Mouse (Mus musculus) retina, adult 2 months (tissue): ENCODE data around the gene Nr1h4.
"Not testable (repeated sequence)": the region's sequence is repeated elsewhere in the genome, so short reads cannot be mapped to it uniquely, and the experiment has no call there.

Source experiments
- DNase-seq: peaks from one replicate; pipeline ENCODE4 v3.0.0-alpha.2; 2012; ENCODE audit warnings: low read depth, low spot score

The Nr1h4 gene

GRCm38 (mm10) chr10:89532929-89533727 is at the start of gene Nr1h4:
Gene Nr1h4, minus strand, starts transcription at chr10:89533585.
- no peak for DNase-seq

GRCm38 (mm10) chr10:89578801-89579200 is 45.4 kb upstream of the Nr1h4 start:
- DNase-seq, result no peak

GRCm38 (mm10) chr10:89577666-89578065 is 44.3 kb upstream of the Nr1h4 start:
- no peak for DNase-seq

GRCm38 (mm10) chr10:89573421-89573820 is 40.0 kb upstream of the Nr1h4 start:
- DNase-seq, result no peak

- no peak for DNase-seq
Observed at GRCm38 (mm10) chr10:89572946-89573345, 39.6 kb upstream of the Nr1h4 start.

- DNase-seq, result no peak
Observed at GRCm38 (mm10) chr10:89567391-89567790, 34.0 kb upstream of the Nr1h4 start.

- DNase-seq, result no peak
Observed at GRCm38 (mm10) chr10:89565301-89566022, 32.1 kb upstream of the Nr1h4 start.

GRCm38 (mm10) chr10:89562113-89562512 is 28.7 kb upstream of the Nr1h4 start:
- DNase-seq, result no peak

GRCm38 (mm10) chr10:89559351-89559750 is 26.0 kb upstream of the Nr1h4 start:
- DNase-seq, result no peak

GRCm38 (mm10) chr10:89554885-89555284 is 21.5 kb upstream of the Nr1h4 start:
- DNase-seq, result not testable (repeated sequence)

- DNase-seq, result not testable (repeated sequence)
Observed at GRCm38 (mm10) chr10:89553855-89554254, 20.5 kb upstream of the Nr1h4 start.

GRCm38 (mm10) chr10:89553015-89553414 is 19.6 kb upstream of the Nr1h4 start:
- no peak for DNase-seq

GRCm38 (mm10) chr10:89551657-89552056 is 18.3 kb upstream of the Nr1h4 start:
- no peak for DNase-seq

GRCm38 (mm10) chr10:89548028-89548427 is 14.6 kb upstream of the Nr1h4 start:
- no peak for DNase-seq

GRCm38 (mm10) chr10:89546989-89547388 is 13.6 kb upstream of the Nr1h4 start:
- DNase-seq, result no peak

GRCm38 (mm10) chr10:89543867-89544266 is 10.5 kb upstream of the Nr1h4 start:
- no peak for DNase-seq

- DNase-seq, result no peak
Observed at GRCm38 (mm10) chr10:89542321-89542720, 8.9 kb upstream of the Nr1h4 start.

- DNase-seq, result no peak
Observed at GRCm38 (mm10) chr10:89532451-89532850, 934 bp downstream of the Nr1h4 start.

GRCm38 (mm10) chr10:89531976-89532375 is 1.4 kb downstream of the Nr1h4 start:
- DNase-seq, result no peak

GRCm38 (mm10) chr10:89531194-89531634 is 2.2 kb downstream of the Nr1h4 start:
- no peak for DNase-seq

GRCm38 (mm10) chr10:89527054-89527453 is 6.3 kb downstream of the Nr1h4 start:
- no peak for DNase-seq

- DNase-seq, result no peak
Observed at GRCm38 (mm10) chr10:89525823-89526222, 7.6 kb downstream of the Nr1h4 start.

GRCm38 (mm10) chr10:89522481-89522880 is 10.9 kb downstream of the Nr1h4 start:
- DNase-seq, result no peak
